Mouse (Mus musculus): ENCODE measurements at regions not wholly inside any gene's neighbourhood (a gene's known extent, or its start where the extent isn't known, plus 50 kb on each side); places are given as distances from the start of the nearest gene placed in this dataset.

- DNase-seq (ENCODE audit: low read depth, low spot score), result no peak
- Histone ChIP-seq H3K9ac (ENCODE audit: control insufficient read depth, low read depth, low read length, poor library complexity, severe bottlenecking) (no peak overlapping the region), H3K79me2 (ENCODE audit: control insufficient read depth, insufficient read depth, low read length, poor library complexity) (no peaks in the 10 kb centered on the region), H3K27me3 (ENCODE audit: control insufficient read depth in 1 of 2, insufficient read depth in 2 of 2, low read length in 2 of 2) (no peaks in the 10 kb centered on the region), H3K27ac (ENCODE audit: control insufficient read depth, low read depth, low read length) (no peak overlapping the region), H3K9me3 (replicated peaks; ENCODE audit: insufficient read depth, low read length) (no peaks in the 10 kb centered on the region), H3K4me1 (ENCODE audit: control insufficient read depth in 1 of 2, insufficient read depth in 2 of 2, low read length in 2 of 2) (no peaks in the 10 kb centered on the region), H3K36me3 (ENCODE audit: control insufficient read depth in 1 of 2, insufficient read depth in 2 of 2, low read length in 2 of 2) (no peaks in the 10 kb centered on the region), H3K4me3 (ENCODE audit: control insufficient read depth in 1 of 2, insufficient read depth in 1 of 2, low read depth in 2 of 2, low read length in 2 of 2) (no peak overlapping the region)
- TF ChIP-seq TCF12 (IDR thresholded peaks at IDR 0.05; ENCODE audit: low read depth, low read length) (no peak), POLR2AphosphoS5 (IDR thresholded peaks at IDR 0.05; ENCODE audit: borderline replicate concordance, low read depth, low read length) (no peak), POLR2AphosphoS2 (IDR thresholded peaks at IDR 0.05; ENCODE audit: low read length) (no peak), CTCF (IDR thresholded peaks at IDR 0.05 in 2 of 3, conservative IDR thresholded peaks at IDR 0.05 in 1 of 3; ENCODE audit: control insufficient read depth in 1 of 3, insufficient read depth in 1 of 3, low read depth in 2 of 3, low read length in 3 of 3, poor library complexity in 1 of 3, severe bottlenecking in 1 of 3) (no peak), ZNF384 (IDR thresholded peaks at IDR 0.05; ENCODE audit: low read depth, low read length) (no peak), MAFK (IDR thresholded peaks at IDR 0.05; ENCODE audit: borderline replicate concordance, low read depth, low read length) (no peak), ZKSCAN1 (IDR thresholded peaks at IDR 0.05; ENCODE audit: low read depth, low read length) (no peak), MAZ (IDR thresholded peaks at IDR 0.05; ENCODE audit: low read depth, low read length) (no peak), NRF1 (IDR thresholded peaks at IDR 0.05; ENCODE audit: insufficient read depth, low read depth, low read length, poor library complexity, severe bottlenecking) (no peak), ZMIZ1 (IDR thresholded peaks at IDR 0.05; ENCODE audit: low read depth, low read length) (no peak), ELF1 (IDR thresholded peaks at IDR 0.05; ENCODE audit: low read depth, low read length) (no peak), POLR2A (IDR thresholded peaks at IDR 0.05; ENCODE audit: control insufficient read depth in 1 of 2, insufficient read depth in 1 of 2, low read depth in 1 of 2, low read length in 2 of 2, poor library complexity in 1 of 2) (no peak), GABPA (IDR thresholded peaks at IDR 0.05; ENCODE audit: low read depth, low read length) (no peak)
Measured at GRCm38 (mm10) chr13:52284026-52284801, 246.9 kb downstream of the Diras2 start.

GRCm38 (mm10) chr13:52288400-52288799 is 242.7 kb downstream of the Diras2 start:
- H3K9ac ChIP-seq (ENCODE audit: control insufficient read depth, low read depth, low read length, poor library complexity, severe bottlenecking), result no peak overlapping the region
- no peak overlapping the region for H3K4me3 ChIP-seq (ENCODE audit: control insufficient read depth in 1 of 2, insufficient read depth in 1 of 2, low read depth in 2 of 2, low read length in 2 of 2)
- no peak for DNase-seq (ENCODE audit: low read depth, low spot score)
- H3K36me3 ChIP-seq (ENCODE audit: control insufficient read depth in 1 of 2, insufficient read depth in 2 of 2, low read length in 2 of 2), result no peaks in the 10 kb centered on the region
- H3K9me3 ChIP-seq (replicated peaks; ENCODE audit: insufficient read depth, low read length), result no peaks in the 10 kb centered on the region
- H3K27me3 ChIP-seq (ENCODE audit: control insufficient read depth in 1 of 2, insufficient read depth in 2 of 2, low read length in 2 of 2), result no peaks in the 10 kb centered on the region
- H3K79me2 ChIP-seq (ENCODE audit: control insufficient read depth, insufficient read depth, low read length, poor library complexity), result no peaks in the 10 kb centered on the region
- no peak for TF ChIP-seq ELF1 (IDR thresholded peaks at IDR 0.05; ENCODE audit: low read depth, low read length)
- TF ChIP-seq ZNF384 (IDR thresholded peaks at IDR 0.05; ENCODE audit: low read depth, low read length), result no peak
- TF ChIP-seq MEF2A (IDR thresholded peaks at IDR 0.05; ENCODE audit: extremely low read depth, insufficient replicate concordance, low read depth, low read length, poor library complexity, severe bottlenecking), result no peak
- TF ChIP-seq UBTF (IDR thresholded peaks at IDR 0.05; ENCODE audit: borderline replicate concordance, insufficient read depth, low read depth, low read length), result no peak
- no peak for TF ChIP-seq TCF12 (IDR thresholded peaks at IDR 0.05; ENCODE audit: low read depth, low read length)
- no peak for TF ChIP-seq MAZ (IDR thresholded peaks at IDR 0.05; ENCODE audit: low read depth, low read length)
- TF ChIP-seq ZMIZ1 (IDR thresholded peaks at IDR 0.05; ENCODE audit: low read depth, low read length), result no peak
- no peak for TF ChIP-seq SIN3A (IDR thresholded peaks at IDR 0.05; ENCODE audit: low read length)
- no peak for TF ChIP-seq MYC (IDR thresholded peaks at IDR 0.05; ENCODE audit: low read depth, low read length)
- TF ChIP-seq POLR2AphosphoS2 (IDR thresholded peaks at IDR 0.05; ENCODE audit: low read length), result no peak
- TF ChIP-seq MXI1 (IDR thresholded peaks at IDR 0.05; ENCODE audit: low read depth, low read length), result no peak
- TF ChIP-seq CTCF (IDR thresholded peaks at IDR 0.05 in 2 of 3, conservative IDR thresholded peaks at IDR 0.05 in 1 of 3; ENCODE audit: control insufficient read depth in 1 of 3, insufficient read depth in 1 of 3, low read depth in 2 of 3, low read length in 3 of 3, poor library complexity in 1 of 3, severe bottlenecking in 1 of 3), result no peak
- TF ChIP-seq JUND (IDR thresholded peaks at IDR 0.05; ENCODE audit: low read depth, low read length), result no peak
- no peak for TF ChIP-seq GABPA (IDR thresholded peaks at IDR 0.05; ENCODE audit: low read depth, low read length)
- TF ChIP-seq KAT2A (conservative IDR thresholded peaks at IDR 0.05; ENCODE audit: low read depth, low read length), result no peak
- TF ChIP-seq NRF1 (IDR thresholded peaks at IDR 0.05; ENCODE audit: insufficient read depth, low read depth, low read length, poor library complexity, severe bottlenecking), result no peak
- no peak for TF ChIP-seq CHD2 (IDR thresholded peaks at IDR 0.05; ENCODE audit: low read length)
- no peak for TF ChIP-seq RAD21 (IDR thresholded peaks at IDR 0.05; ENCODE audit: low read depth, low read length)
- no peak for TF ChIP-seq TBP (IDR thresholded peaks at IDR 0.05; ENCODE audit: low read depth, low read length)
- no peak for TF ChIP-seq HCFC1 (IDR thresholded peaks at IDR 0.05; ENCODE audit: low read depth, low read length)
- no peaks in the 10 kb centered on the region for H3K4me1 ChIP-seq (ENCODE audit: control insufficient read depth in 1 of 2, insufficient read depth in 2 of 2, low read length in 2 of 2)
- no peak overlapping the region for H3K27ac ChIP-seq (ENCODE audit: control insufficient read depth, low read depth, low read length)

All from MEL (cell line).